Mouse (Mus musculus): ENCODE results near the gene Pigq. TPM values are rescaled to one million over a fixed set of nuclear protein-coding genes. Genes with fewer than 3 reads are reported as not detected.

Pigq gene
- total RNA-seq (2014; rRNA removed) (11.5 and 16.0 TPM in 2 replicates), polyA plus RNA-seq (2012; rRNA removed) (51.6 and 52.5 TPM in 2 replicates)

DNA sequence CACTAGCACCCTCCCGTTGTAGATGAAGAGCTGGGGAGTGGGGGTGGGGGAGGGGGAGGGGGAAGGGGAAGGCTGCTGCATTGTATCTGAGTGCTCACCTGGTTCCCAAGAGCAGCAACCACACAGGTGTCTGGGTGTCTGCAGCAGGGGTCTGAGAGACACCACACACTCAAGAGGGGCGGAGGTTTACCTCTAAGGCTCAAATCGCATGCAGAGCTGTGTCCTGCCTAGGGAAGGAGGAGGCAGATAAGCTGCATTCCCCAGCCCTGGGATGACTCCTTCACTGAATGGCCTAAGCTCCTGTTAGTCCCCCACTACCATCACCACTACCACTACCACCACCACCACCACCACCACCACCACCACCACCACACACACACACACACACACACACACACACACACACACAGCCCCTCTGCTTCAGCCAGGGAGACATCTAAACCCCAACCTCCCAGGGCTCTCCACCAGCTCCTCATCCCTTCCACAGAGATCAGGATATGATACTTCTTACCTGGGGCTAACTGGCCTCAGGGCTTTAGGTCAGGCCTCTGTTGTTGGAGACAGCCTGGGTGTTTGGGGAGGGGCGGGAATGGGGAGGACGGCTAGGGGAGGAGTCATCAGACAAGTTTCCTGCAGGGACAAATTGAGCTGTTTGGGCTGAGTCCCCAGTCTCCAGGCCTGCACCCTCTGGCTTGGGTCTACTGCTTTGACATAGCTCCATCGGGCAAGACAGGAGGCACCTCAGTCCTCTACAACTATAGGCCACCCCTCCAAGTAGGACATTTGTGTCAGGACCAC, at the start of gene Pigq, which contains the start of gene Nhlrc4:
Gene Pigq (minus strand): TSS at position 571 of the 798 bp plus-strand sequence.
Gene Nhlrc4 (minus strand): TSS at position 596 of the 798 bp plus-strand sequence.
- Histone ChIP-seq H3K36me3 (ENCODE audit: control insufficient read depth, insufficient read depth, low read length) (no peaks in the 10 kb centered on the region), H3K27me3 (ENCODE audit: control insufficient read depth, insufficient read depth, low read length) (no peaks in the 10 kb centered on the region), H3K9ac (ENCODE audit: low read depth, low read length) (no peak within 1 kb of the TSS), H3K27ac (replicated peaks; ENCODE audit: insufficient read depth, low read depth, low read length) (no peak within 1 kb of the TSS), H3K4me1 (ENCODE audit: control insufficient read depth, insufficient read depth, low read length) (peaks cover 7% of the 10 kb centered on the region), H3K79me2 (ENCODE audit: control insufficient read depth, insufficient read depth, low read length) (peaks cover 4% of the 10 kb centered on the region; the same call in 1 of the 2 replicates), H3K4me3 (ENCODE audit: insufficient read depth, low read depth, low read length) (no peak within 1 kb of the TSS)
- DNase-seq (ENCODE audit: extremely low read depth, low read depth, low spot score), result no peak
- no peak for TF ChIP-seq CTCF (IDR thresholded peaks at IDR 0.05; ENCODE audit: low read depth, low read length)
- TF ChIP-seq POLR2A (IDR thresholded peaks at IDR 0.05; ENCODE audit: extremely low read depth, insufficient read depth, low read length), result no peak
- 67% methylated on average over 6 of the region's 6 CpGs for WGBS

DNA sequence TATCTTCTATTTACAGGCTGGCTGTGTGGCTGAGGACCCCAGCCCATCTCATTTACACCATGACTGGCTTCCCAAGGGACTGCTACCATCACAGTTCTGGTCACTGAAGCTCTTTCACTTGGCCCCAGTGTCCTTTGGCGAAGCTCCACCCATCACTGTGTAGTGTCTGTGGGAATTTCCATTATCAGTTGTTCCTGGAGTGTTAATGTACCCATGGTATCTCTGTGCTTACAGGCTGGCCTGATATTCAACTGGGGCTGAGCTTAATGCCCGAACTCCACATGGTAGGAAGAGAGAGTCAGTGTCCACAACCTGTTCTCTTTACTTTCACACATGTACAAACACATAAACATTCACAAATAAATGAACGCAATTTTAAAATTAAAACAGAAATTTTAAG, 48.8 kb upstream of the Pigq start:
- TF ChIP-seq POLR2A (IDR thresholded peaks at IDR 0.05; ENCODE audit: extremely low read depth, insufficient read depth, low read length) (no peak), CTCF (IDR thresholded peaks at IDR 0.05; ENCODE audit: low read depth, low read length) (no peak)
- no peak for DNase-seq (ENCODE audit: extremely low read depth, low read depth, low spot score)
- Histone ChIP-seq H3K27me3 (ENCODE audit: control insufficient read depth, insufficient read depth, low read length) (no peaks in the 10 kb centered on the region), H3K4me3 (ENCODE audit: insufficient read depth, low read depth, low read length) (no peak overlapping the region), H3K79me2 (ENCODE audit: control insufficient read depth, insufficient read depth, low read length) (no peaks in the 10 kb centered on the region), H3K27ac (replicated peaks; ENCODE audit: insufficient read depth, low read depth, low read length) (no peak overlapping the region), H3K36me3 (ENCODE audit: control insufficient read depth, insufficient read depth, low read length) (no peaks in the 10 kb centered on the region), H3K9ac (ENCODE audit: low read depth, low read length) (no peak overlapping the region), H3K4me1 (ENCODE audit: control insufficient read depth, insufficient read depth, low read length) (peaks cover 3% of the 10 kb centered on the region)
- WGBS, result 93% methylated on average over 3 of the region's 3 CpGs

DNA sequence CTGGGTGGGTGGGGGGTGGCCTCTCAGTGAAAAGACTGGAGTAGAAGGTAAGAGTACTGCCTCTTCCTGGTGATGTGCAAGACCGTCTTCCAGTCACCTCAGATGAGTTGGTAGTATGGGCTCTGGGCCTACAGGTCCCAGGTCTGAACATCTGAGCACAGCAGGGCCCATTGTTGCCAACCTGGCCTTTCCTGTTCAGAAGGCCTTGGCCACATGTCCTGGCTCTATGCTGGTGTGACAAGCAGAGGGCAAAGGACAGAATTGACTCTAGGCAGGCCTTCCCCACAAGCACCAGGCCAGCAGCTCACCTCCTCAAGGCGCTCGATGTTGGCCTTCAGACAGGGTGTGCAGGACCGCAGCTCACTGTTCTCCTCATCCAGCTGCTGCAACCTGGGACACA, 47.5 kb upstream of the Pigq start:
- H3K36me3 ChIP-seq (ENCODE audit: control insufficient read depth, insufficient read depth, low read length), result no peaks in the 10 kb centered on the region
- WGBS, result 41% methylated on average over 4 of the region's 4 CpGs
- H3K4me1 ChIP-seq (ENCODE audit: control insufficient read depth, insufficient read depth, low read length), result peaks cover 3% of the 10 kb centered on the region
- H3K4me3 ChIP-seq (ENCODE audit: insufficient read depth, low read depth, low read length), result no peak overlapping the region
- TF ChIP-seq CTCF (IDR thresholded peaks at IDR 0.05; ENCODE audit: low read depth, low read length) (no peak), POLR2A (IDR thresholded peaks at IDR 0.05; ENCODE audit: extremely low read depth, insufficient read depth, low read length) (no peak)
- peak overlapping the region; percentile 51 for H3K27ac ChIP-seq (replicated peaks; ENCODE audit: insufficient read depth, low read depth, low read length)
- H3K79me2 ChIP-seq (ENCODE audit: control insufficient read depth, insufficient read depth, low read length), result no peaks in the 10 kb centered on the region
- H3K9ac ChIP-seq (ENCODE audit: low read depth, low read length), result no peak overlapping the region
- H3K27me3 ChIP-seq (ENCODE audit: control insufficient read depth, insufficient read depth, low read length), result no peaks in the 10 kb centered on the region
- peak; percentile 91 for DNase-seq (ENCODE audit: extremely low read depth, low read depth, low spot score)

DNA sequence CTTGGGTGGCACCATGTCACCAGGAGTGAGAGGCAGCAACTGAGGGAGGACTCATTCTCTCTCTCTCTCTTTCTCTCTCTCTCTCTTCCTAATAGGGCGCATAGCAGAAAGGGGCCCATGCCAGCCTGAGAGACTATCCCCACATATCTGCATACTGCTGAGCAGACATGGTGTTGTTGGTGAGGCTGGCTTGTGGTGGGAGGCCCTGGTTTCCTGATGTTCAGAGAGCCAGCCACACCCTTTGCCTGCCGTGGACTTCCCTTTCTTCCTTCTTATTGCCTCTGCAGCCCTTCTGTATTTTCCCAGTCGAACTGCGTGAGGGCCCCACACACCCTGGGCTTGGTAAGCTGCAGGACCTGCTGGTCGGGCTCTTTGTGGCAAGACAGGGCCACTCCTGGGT, 45.6 kb upstream of the Pigq start:
- DNase-seq (ENCODE audit: extremely low read depth, low read depth, low spot score), result no peak
- Histone ChIP-seq H3K36me3 (ENCODE audit: control insufficient read depth, insufficient read depth, low read length) (no peaks in the 10 kb centered on the region), H3K27me3 (ENCODE audit: control insufficient read depth, insufficient read depth, low read length) (no peaks in the 10 kb centered on the region), H3K27ac (replicated peaks; ENCODE audit: insufficient read depth, low read depth, low read length) (no peak overlapping the region), H3K9ac (ENCODE audit: low read depth, low read length) (no peak overlapping the region), H3K4me3 (ENCODE audit: insufficient read depth, low read depth, low read length) (no peak overlapping the region), H3K4me1 (ENCODE audit: control insufficient read depth, insufficient read depth, low read length) (peaks cover 3% of the 10 kb centered on the region), H3K79me2 (ENCODE audit: control insufficient read depth, insufficient read depth, low read length) (no peaks in the 10 kb centered on the region)
- TF ChIP-seq CTCF (IDR thresholded peaks at IDR 0.05; ENCODE audit: low read depth, low read length) (no peak), POLR2A (IDR thresholded peaks at IDR 0.05; ENCODE audit: extremely low read depth, insufficient read depth, low read length) (no peak)
- 96% methylated on average over 5 of the region's 5 CpGs for WGBS

DNA sequence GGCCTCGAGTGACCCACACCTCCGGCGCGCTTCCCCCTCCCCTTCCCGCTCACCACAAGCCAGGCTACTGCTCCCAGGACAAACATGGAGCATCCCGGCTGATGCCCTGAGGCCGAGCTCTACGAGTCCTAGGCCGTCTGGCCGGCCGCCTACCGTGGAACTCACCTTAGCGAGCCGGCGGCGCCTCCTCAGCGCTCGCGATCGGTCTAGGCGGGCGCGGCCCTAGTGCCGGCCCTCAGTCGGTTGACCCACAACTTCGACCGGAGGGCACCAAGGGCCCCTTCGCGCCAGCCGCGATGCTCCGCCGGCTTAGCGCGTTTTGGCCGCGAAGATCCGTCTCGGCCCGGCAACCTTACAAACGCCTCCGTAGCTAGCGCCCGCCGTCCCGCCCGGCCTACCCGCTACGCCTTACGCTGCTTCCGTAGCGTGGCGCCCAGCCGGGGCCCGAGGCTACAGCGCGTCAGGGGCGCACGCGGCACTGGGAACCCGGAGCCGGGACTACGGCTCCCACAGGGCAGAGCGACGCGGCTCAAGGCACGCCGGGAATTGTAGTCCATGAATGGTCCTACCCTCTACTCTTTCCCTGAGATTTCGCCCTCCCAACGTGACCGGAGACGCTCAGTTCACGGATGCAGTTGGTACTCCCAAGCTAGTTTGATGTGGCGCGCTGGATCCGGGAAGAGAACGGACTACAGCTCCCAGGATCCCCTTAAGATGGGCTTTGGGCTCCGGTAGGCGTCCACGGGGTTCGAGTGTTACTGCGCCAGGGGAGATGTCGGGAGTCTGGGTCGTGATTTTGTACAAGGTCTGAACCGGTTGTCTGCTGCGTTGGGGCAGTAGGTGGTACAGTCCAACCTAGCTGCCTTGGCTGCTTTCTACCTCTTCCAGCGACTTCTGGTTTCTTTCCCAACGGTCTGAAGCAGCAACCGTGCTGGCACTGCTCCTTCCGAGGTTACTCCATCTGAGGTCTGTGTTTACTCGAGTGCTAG, 40.9 kb upstream of the Pigq start, which contains the start of gene Capn15:
Gene Capn15 (minus strand): TSS at position 491 of the 989 bp plus-strand sequence.
- peak within 1 kb of the TSS; percentile 69 for H3K4me3 ChIP-seq (ENCODE audit: insufficient read depth, low read depth, low read length)
- 0 out of 2 replicates have a peak, but pooled peaks have one; percentile 55 for TF ChIP-seq POLR2A (IDR thresholded peaks at IDR 0.05; ENCODE audit: extremely low read depth, insufficient read depth, low read length)
- TF ChIP-seq CTCF (IDR thresholded peaks at IDR 0.05; ENCODE audit: low read depth, low read length), result no peak
- peak within 1 kb of the TSS; percentile 71 for H3K27ac ChIP-seq (replicated peaks; ENCODE audit: insufficient read depth, low read depth, low read length)
- DNase-seq (ENCODE audit: extremely low read depth, low read depth, low spot score), result peak; percentile 92
- no peaks in the 10 kb centered on the region for H3K36me3 ChIP-seq (ENCODE audit: control insufficient read depth, insufficient read depth, low read length)
- peak within 1 kb of the TSS; percentile 74 for H3K9ac ChIP-seq (ENCODE audit: low read depth, low read length)
- H3K4me1 ChIP-seq (ENCODE audit: control insufficient read depth, insufficient read depth, low read length), result peaks cover 11% of the 10 kb centered on the region
- under 1% methylated on average over 91 of the region's 91 CpGs for WGBS
- H3K27me3 ChIP-seq (ENCODE audit: control insufficient read depth, insufficient read depth, low read length), result no peaks in the 10 kb centered on the region
- H3K79me2 ChIP-seq (ENCODE audit: control insufficient read depth, insufficient read depth, low read length), result peaks cover 22% of the 10 kb centered on the region

All from liver, adult 2 months (tissue).